Comparison of ENCODE assay signal across 17 mouse cellular contexts in the genomic region with DNA sequence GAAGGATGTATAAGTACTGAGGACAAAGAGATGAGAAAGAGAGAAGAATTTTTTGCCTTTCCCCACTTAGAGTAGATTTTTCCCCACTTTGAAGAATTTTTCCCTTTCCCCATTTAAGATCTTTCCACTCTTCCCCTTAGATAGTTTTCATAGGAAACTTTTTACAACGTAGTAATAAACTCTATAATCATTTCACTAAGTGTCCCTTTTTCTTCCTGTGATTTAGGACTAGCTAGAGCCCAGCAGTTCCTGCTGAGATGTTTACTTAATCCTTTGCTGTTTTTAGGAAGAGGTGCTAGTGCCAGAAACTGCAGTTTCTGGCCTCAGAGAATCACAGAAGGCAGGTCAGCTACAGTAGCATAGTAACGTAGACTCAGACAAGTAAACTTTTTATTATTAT.
"Had no signal": no experiment of that assay in that cellular context is flagged by ENCODE, and none has a peak within 500 bp of the region (broad histone marks: within the 10 kb centered on the region; RNA-seq: fewer than 3 reads in every experiment).

No protein-coding gene starts in this region.

- H3K27me3 ChIP-seq: liver, embryonic 15.5 days; megakaryocyte, embryonic 14.5 days; midbrain, embryonic 13.5 days; midbrain, embryonic 15.5 days; neural tube, embryonic 12.5 days; stomach, embryonic 15.5 days had no signal

- H3K36me3 ChIP-seq: liver, embryonic 15.5 days; midbrain, embryonic 13.5 days; midbrain, embryonic 15.5 days; neural tube, embryonic 12.5 days; stomach, embryonic 15.5 days had no signal

- H3K4me1 ChIP-seq: liver, embryonic 15.5 days; megakaryocyte, embryonic 14.5 days; midbrain, embryonic 13.5 days; midbrain, embryonic 15.5 days; neural tube, embryonic 12.5 days; stomach, embryonic 15.5 days had no signal

- H3K9me3 ChIP-seq: liver, embryonic 15.5 days; megakaryocyte, embryonic 14.5 days; midbrain, embryonic 15.5 days; stomach, embryonic 15.5 days had no signal

- DNase-seq: liver, postnatal 0 days; lung, adult 2 months; lung, postnatal 10 days; lung, postnatal 36 days; right cerebral cortex, postnatal 14 days; thymus, adult 2 months; thymus, postnatal 25 days; thymus, postnatal 4 days had no signal

- H3K4me3 ChIP-seq: liver, embryonic 15.5 days; megakaryocyte, embryonic 14.5 days; midbrain, embryonic 13.5 days; midbrain, embryonic 15.5 days; neural tube, embryonic 12.5 days; stomach, embryonic 15.5 days had no signal

- H3K27ac ChIP-seq: liver, embryonic 15.5 days; macrophage; midbrain, embryonic 13.5 days; midbrain, embryonic 15.5 days; neural tube, embryonic 12.5 days; stomach, embryonic 15.5 days; stomach, postnatal 0 days had no signal

- H3K4me2 ChIP-seq: liver, embryonic 15.5 days; midbrain, embryonic 11.5 days; midbrain, embryonic 13.5 days; midbrain, embryonic 15.5 days; neural tube, embryonic 12.5 days; stomach, embryonic 15.5 days had no signal

- H3K9ac ChIP-seq: liver, embryonic 15.5 days; liver, postnatal 0 days; midbrain, embryonic 13.5 days; midbrain, embryonic 15.5 days; neural tube, embryonic 12.5 days; stomach, embryonic 15.5 days had no signal

- ATAC-seq: liver, postnatal 0 days; midbrain, embryonic 13.5 days; midbrain, embryonic 15.5 days had no signal
